Mouse (Mus musculus) C2C12 (cell line): Measurements from ENCODE around the gene Hpcal1. TPM values are rescaled to one million over a fixed set of nuclear protein-coding genes. Genes with fewer than 3 reads are reported as not detected.
A peak's percentile ranks its signal among the peaks of the same experiment; 100 is the strongest.

Experiments used
- H3K27me3 ChIP-seq: one replicate; pipeline ENCODE4 v1.6.1; 2011; ENCODE audit not compliant: control insufficient read depth, insufficient read depth, insufficient read length
- H3K36me3 ChIP-seq: one replicate; pipeline ENCODE4 v1.6.1; 2011; ENCODE audit not compliant: control insufficient read depth, insufficient read depth
- H3K4me3 ChIP-seq: one replicate; pipeline ENCODE4 v1.5.1; 2011; ENCODE audit warnings: mild to moderate bottlenecking, control low read depth; ENCODE audit not compliant: poor library complexity, insufficient read depth, severe bottlenecking
- H3K79me2 ChIP-seq: one replicate; pipeline ENCODE4 v1.6.1; 2011; ENCODE audit not compliant: control insufficient read depth, insufficient read depth
- H3K79me3 ChIP-seq: one replicate; pipeline ENCODE4 v1.6.1; 2011; ENCODE audit warnings: low read depth, control low read depth
- H3ac ChIP-seq: one replicate; pipeline ENCODE3; 2011; ENCODE audit warnings: low read depth; ENCODE audit not compliant: control insufficient read depth, insufficient read length
- CEBPB ChIP-seq: IDR thresholded peaks from one replicate; pipeline ENCODE4 v1.6.1; 2011; ENCODE audit warnings: low read depth, mild to moderate bottlenecking, control low read depth, moderate library complexity
- CTCF ChIP-seq: IDR thresholded peaks from one replicate; pipeline ENCODE4 v1.5.1; 2011; ENCODE audit not compliant: control insufficient read depth, insufficient read depth, insufficient read length
- FOSL1 ChIP-seq: IDR thresholded peaks from one replicate; pipeline ENCODE4 v1.8.0; 2011; ENCODE audit warnings: mild to moderate bottlenecking, low read length; ENCODE audit not compliant: poor library complexity, insufficient read depth, severe bottlenecking
- MAX ChIP-seq: IDR thresholded peaks from one replicate; pipeline ENCODE4 v1.6.1; 2011; ENCODE audit warnings: mild to moderate bottlenecking, control low read depth
- MYOD1 ChIP-seq: IDR thresholded peaks from one replicate; pipeline ENCODE4 v1.6.1; 2011; ENCODE audit warnings: low read depth; ENCODE audit not compliant: control insufficient read depth, insufficient read length
- MYOG ChIP-seq: IDR thresholded peaks from one replicate; pipeline ENCODE4 v1.6.1; 2011; ENCODE audit not compliant: control insufficient read depth, insufficient read length; ENCODE audit errors: extremely low read depth
- USF1 ChIP-seq: IDR thresholded peaks from one replicate; pipeline ENCODE4 v1.6.1; 2011; ENCODE audit warnings: low read depth, mild to moderate bottlenecking, control low read depth, moderate library complexity
- polyA plus RNA-seq: library from polyadenylated mRNA; unstranded; fragments of >200 nt; fragmentation: generic; extraction: Trizol; gene quantifications from one replicate; pipeline ENCODE4 v1.2.1, GENCODE M21; 2012; ENCODE audit warnings: missing spikeins

Hpcal1 gene
- polyA plus RNA-seq, 1 experiment: 114 TPM

DNA sequence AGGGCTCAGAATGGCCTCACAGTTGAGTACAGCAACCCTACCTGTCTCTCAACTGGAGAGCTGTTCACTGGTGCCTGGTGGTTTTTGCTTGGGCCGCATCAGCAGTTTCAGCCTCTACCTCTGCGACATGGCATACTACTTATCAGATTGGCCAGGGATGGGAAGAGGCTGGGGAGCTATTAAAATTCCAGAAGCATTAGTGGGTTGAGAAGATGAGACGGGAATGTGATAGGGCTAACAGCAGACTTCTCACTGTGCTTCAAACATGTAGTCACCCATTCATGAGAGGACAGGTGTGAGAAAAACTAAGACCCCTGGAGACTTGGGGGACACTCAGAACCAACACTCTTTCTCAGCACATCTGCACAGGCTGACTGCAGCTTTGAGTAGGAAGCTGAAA lies 59.1 kb downstream of the Hpcal1 start:
- TF ChIP-seq CTCF (no peak), MYOD1 (peak; percentile 70)
- Histone ChIP-seq H3ac (no peak overlapping the region), H3K79me3 (peaks cover 49% of the 10 kb centered on the region), H3K79me2 (peaks cover 72% of the 10 kb centered on the region), H3K27me3 (no peaks in the 10 kb centered on the region), H3K36me3 (no peaks in the 10 kb centered on the region), H3K4me3 (no peak overlapping the region)

- Histone ChIP-seq H3K4me3 (no peak overlapping the region), H3K79me3 (peaks cover 48% of the 10 kb centered on the region), H3K27me3 (no peaks in the 10 kb centered on the region), H3K79me2 (peaks cover 72% of the 10 kb centered on the region), H3K36me3 (no peaks in the 10 kb centered on the region), H3ac (no peak overlapping the region)
- TF ChIP-seq MYOG (no peak), FOSL1 (no peak), CEBPB (no peak), CTCF (no peak), USF1 (no peak), MAX (peak; percentile 68), MYOD1 (peak; percentile 22)
These were observed 59.8 kb downstream of the Hpcal1 start for GRCm38 (mm10) chr12:17750500-17750899.

DNA sequence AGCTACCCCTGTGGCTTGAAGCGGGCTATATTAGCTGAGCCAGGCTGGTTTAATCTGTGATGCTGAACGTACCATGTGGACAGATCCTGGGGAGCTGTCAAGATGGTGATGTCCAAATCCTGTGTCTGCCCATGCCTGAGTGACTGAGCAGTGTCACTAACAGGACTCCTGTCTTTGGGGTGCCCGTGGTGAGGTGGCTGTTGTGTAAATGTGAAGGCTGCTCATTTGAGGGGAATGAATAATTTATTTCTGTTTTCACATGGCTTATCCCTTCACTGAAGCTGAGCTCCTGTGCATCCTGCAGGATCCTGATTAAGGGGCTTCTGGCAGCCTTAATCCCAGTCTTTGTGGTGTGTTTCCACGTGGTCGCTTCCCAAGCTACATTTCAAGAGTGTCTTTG lies 62.2 kb downstream of the Hpcal1 start:
- H3K36me3 ChIP-seq: peaks cover 5% of the 10 kb centered on the region
- H3K79me2 ChIP-seq: peaks cover 80% of the 10 kb centered on the region
- no peak overlapping the region for H3K4me3 ChIP-seq
- peaks cover 55% of the 10 kb centered on the region for H3K79me3 ChIP-seq
- H3ac ChIP-seq: no peak overlapping the region
- H3K27me3 ChIP-seq: no peaks in the 10 kb centered on the region
- TF ChIP-seq MAX (no peak), MYOG (no peak), CEBPB (no peak), USF1 (no peak), CTCF (no peak)

DNA sequence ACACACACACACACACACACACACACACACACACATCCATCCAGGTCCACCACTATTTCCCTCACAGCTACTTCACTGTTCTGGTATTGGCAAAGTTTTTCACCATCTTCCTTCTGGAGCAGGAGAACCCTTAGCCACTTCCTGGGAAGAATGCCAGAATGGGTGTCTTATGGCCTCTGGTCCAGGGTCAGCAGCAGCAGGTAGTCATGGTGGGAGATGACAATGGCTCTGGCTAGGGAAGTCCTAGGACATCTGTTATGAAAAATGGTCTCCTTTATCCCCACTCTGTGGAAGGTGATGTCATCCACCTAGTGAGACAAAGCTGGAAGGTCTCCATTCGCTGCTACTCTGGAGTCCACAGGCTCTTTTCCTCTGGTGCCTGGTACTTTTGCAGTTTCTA lies 64.1 kb downstream of the Hpcal1 start:
- peaks cover 86% of the 10 kb centered on the region for H3K79me2 ChIP-seq
- H3K27me3 ChIP-seq: no peaks in the 10 kb centered on the region
- H3K4me3 ChIP-seq: no peak overlapping the region
- TF ChIP-seq USF1: no peak
- TF ChIP-seq MYOD1: no peak
- TF ChIP-seq FOSL1: no peak
- no peak for TF ChIP-seq CTCF
- TF ChIP-seq MAX: no peak
- no peak for TF ChIP-seq CEBPB
- TF ChIP-seq MYOG: no peak
- no peak overlapping the region for H3ac ChIP-seq
- peaks cover 7% of the 10 kb centered on the region for H3K36me3 ChIP-seq
- H3K79me3 ChIP-seq: peaks cover 68% of the 10 kb centered on the region

GRCm38 (mm10) chr12:17756891-17757290 lies 66.2 kb downstream of the Hpcal1 start:
- Histone ChIP-seq H3K36me3 (peaks cover 15% of the 10 kb centered on the region), H3ac (no peak overlapping the region), H3K27me3 (no peaks in the 10 kb centered on the region)

GRCm38 (mm10) chr12:17762286-17762933 lies 71.8 kb downstream of the Hpcal1 start:
- Histone ChIP-seq H3K79me2 (peaks cover 90% of the 10 kb centered on the region), H3K4me3 (no peak overlapping the region), H3ac (no peak overlapping the region), H3K27me3 (no peaks in the 10 kb centered on the region), H3K36me3 (peaks cover 14% of the 10 kb centered on the region), H3K79me3 (peaks cover 73% of the 10 kb centered on the region)
- TF ChIP-seq CTCF: no peak
- TF ChIP-seq MAX: no peak
- no peak for TF ChIP-seq USF1
- TF ChIP-seq MYOD1: no peak
- TF ChIP-seq FOSL1: no peak
- TF ChIP-seq MYOG: no peak
- no peak for TF ChIP-seq CEBPB

More at GRCm38 (mm10) chr12:17756891-17757290, 66.2 kb downstream of the Hpcal1 start:
- TF ChIP-seq MYOG (no peak), FOSL1 (peak; percentile 71)
- H3K79me3 ChIP-seq: peaks cover 78% of the 10 kb centered on the region
- peaks cover 94% of the 10 kb centered on the region for H3K79me2 ChIP-seq
- no peak overlapping the region for H3K4me3 ChIP-seq

DNA sequence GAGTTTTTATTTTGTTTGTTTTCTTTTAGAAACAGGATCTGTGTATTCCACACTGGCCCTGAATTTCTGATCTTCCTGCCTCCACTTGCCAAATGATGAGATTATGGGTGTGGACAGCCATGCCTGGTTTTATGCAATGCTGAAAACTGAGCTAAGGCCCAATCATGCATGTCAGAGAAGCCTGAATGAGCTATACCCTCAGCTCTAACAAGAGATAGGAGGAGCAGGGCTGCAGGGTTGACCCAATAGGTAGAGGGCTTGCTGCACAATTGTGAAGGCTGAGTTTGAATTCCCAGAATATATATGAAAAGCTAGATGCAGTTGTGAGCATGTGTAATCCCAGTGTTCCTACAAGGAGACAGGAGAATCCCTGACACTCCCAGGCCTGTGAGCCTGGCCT lies 72.4 kb downstream of the Hpcal1 start:
- Histone ChIP-seq H3K79me3 (peaks cover 67% of the 10 kb centered on the region), H3K79me2 (peaks cover 83% of the 10 kb centered on the region), H3K36me3 (peaks cover 8% of the 10 kb centered on the region), H3K27me3 (no peaks in the 10 kb centered on the region), H3K4me3 (no peak overlapping the region), H3ac (no peak overlapping the region)
- TF ChIP-seq FOSL1 (no peak), MAX (no peak), MYOD1 (no peak), USF1 (no peak), MYOG (no peak)
